Mouse (Mus musculus) right cerebral cortex, postnatal 25 days (tissue): ENCODE data around the gene 4933434E20Rik.

Experiments
- DNase-seq: peaks from one replicate; pipeline ENCODE4 v3.0.0; 2022

The 4933434E20Rik gene

GRCm38 (mm10) chr3:90081365-90082240 is 30.2 kb downstream of the 4933434E20Rik start:
- no peak for DNase-seq

GRCm38 (mm10) chr3:90083034-90083433 is 31.6 kb downstream of the 4933434E20Rik start:
- DNase-seq = peak; percentile 20

- DNase-seq = peak; percentile 61
Measured at GRCm38 (mm10) chr3:90083698-90084324, 32.4 kb downstream of the 4933434E20Rik start.

DNA sequence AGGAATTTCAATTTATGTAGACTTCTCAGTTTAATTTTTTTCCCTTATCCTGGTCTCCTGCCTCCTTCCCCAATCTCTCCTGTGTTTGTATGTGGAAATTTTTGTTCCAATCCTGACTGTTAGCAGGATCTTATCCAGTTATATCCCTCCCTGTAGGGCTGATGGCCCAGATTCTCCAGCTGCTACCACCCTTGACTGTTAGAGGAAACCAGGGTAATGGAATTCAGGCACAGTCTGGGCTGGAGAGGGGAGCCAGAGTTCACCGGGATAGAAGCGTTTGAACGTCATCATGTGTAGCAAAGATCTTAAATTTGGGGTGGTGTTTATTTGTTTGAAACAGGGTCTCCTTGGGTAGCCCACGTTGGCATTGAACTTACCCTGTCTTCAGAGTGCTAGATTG is 33.4 kb downstream of the 4933434E20Rik start:
- no peak for DNase-seq

- no peak for DNase-seq
Measured at GRCm38 (mm10) chr3:90085281-90085680, 33.8 kb downstream of the 4933434E20Rik start.

DNA sequence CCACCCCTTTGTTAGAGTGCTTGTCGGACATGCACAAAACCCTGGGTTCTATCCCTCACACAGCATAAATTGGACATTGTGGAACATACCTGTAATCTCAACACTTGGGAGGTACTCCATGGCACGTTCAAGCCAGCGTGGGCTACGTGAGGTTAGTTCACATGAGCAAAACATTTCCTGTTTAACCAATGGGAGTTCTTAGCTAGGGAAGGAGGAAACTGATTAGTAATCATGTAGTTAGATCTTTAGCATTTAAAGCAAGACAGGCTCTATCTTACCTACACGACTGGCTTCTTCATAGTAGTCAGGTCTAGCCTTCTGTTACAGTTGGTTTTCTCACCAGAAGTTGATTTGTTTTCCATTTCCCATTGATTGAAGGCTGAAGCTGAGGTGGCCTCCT is 34.6 kb downstream of the 4933434E20Rik start:
- DNase-seq = no peak

DNA sequence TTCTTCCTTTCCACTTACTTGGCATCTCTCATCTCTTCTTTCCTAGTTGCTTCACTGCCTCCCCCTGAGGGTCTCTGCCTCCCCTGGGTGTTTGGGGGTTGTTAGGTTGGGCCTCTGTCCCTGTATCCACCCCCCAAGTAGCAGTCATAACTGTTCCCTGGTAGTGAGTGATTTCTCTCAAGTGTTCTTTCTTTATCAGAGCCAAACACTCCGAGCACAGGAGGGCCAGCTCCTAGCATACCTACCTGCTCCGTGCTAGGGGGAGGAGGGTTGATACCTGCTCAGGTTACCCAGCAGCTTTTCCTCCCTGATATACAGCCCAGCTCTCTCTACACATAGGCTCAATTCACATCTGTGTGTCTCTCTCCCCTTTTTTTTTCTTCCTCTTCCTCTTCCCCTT is 37.2 kb downstream of the 4933434E20Rik start:
- no peak for DNase-seq

- no peak for DNase-seq
Measured at GRCm38 (mm10) chr3:90090892-90091291, 39.5 kb downstream of the 4933434E20Rik start.

DNA sequence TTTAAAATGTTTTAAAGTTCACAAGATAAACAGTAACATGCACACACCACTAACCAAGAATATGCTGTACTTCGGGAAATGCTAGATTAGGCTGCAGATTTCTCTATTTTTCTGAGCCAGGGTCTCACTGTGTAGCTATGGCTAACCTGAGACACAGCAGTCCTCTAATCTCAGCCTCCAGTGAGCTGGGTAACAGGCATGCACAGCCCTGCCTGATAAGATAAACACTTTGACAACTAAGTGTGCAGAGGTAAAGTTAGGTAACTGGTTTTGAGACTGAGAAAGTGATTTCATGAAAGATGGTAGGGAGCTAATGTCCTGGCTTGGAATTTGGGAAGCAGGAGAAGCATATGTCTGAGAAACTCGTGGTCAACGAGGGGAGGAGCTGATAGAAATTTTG is 43.0 kb downstream of the 4933434E20Rik start:
- DNase-seq = no peak

- DNase-seq = peak; percentile 25
Measured at GRCm38 (mm10) chr3:90097928-90098327, 46.5 kb downstream of the 4933434E20Rik start.

GRCm38 (mm10) chr3:90101010-90101409 is 49.6 kb downstream of the 4933434E20Rik start:
- DNase-seq = no peak

DNA sequence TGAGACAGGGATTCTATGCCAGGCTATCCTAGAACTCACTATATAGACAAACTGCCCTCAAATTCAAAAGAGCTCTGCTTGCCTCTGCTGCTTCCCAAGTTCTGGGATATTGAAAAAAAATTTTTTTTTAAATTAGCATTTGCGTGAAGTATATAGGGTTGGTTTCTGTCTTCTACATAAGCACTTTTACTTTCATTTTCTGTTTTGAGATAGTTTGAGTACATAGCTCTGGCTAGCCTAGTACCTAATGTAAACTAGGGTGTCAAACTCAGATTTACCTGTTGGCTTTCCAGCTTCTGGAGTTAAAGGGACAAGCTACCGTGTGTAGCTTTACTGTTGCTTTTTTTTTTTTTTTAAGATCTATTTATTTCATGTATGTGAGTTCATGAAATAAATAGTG is 50.2 kb downstream of the 4933434E20Rik start:
- no peak for DNase-seq

DNA sequence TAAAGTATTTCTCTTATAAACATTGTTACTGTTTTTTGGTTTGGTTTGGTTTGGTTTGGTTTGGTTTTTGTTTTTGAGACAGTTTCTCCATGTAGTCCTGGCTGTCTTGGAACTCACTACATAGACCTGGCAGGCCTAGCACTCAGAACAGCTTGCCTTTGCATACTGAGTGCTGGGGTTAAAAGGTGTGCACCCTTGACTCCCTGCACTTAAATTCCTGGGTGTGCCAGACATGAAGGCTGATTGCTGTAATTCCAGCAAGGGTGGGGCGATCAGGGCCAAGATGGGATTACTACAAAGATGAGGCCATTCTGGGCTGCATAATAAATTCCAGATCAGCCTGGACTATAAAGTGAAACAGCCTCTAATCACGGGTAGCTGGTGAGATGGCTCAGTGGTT is 50.8 kb downstream of the 4933434E20Rik start:
- no peak for DNase-seq

DNA sequence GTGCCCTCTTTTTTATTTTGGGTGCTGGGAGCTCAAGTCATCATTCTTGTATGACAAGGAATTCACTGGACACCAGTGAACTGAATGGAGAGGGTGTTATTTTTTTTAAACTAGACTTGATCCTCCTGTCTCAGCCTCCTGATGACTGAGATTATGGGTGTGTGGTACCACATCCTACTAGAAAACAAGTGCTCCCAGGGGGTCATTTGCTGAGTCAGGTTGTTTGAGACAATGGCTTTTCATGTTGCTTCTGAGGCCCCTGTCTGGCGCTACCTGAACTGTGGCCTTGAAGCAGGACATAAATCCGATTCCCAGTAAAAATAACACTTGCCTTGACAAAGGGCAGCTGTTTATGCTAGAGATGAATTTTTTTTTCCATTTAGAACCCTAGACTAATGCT is 51.7 kb downstream of the 4933434E20Rik start:
- DNase-seq = no peak

- no peak for DNase-seq
Measured at GRCm38 (mm10) chr3:90103938-90104337, 52.5 kb downstream of the 4933434E20Rik start, which contains the start of gene Nup210l. Gene Nup210l, plus strand, starts transcription at chr3:90104132.

- DNase-seq = no peak
Measured at GRCm38 (mm10) chr3:90111706-90112105, 60.3 kb downstream of the 4933434E20Rik start.

DNA sequence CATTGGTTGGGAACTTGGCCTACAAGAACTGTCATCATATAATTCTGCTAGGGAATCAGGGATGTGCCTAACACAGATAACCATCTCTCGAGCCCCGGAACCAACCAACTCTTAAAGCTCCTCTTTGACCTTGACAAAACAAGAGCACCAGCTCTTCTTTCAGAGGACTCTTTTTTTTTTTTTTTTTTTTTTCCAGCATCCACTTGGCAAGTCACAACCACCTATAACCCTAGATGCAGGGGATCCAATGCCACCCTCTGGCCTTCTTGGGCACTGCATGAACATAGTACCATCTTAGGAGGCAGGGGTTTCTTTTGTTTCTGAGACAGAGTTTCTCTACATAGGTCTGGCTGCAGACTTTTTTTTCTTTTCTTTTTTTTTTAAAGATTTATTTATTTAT is 62.9 kb downstream of the 4933434E20Rik start:
- DNase-seq = no peak

DNA sequence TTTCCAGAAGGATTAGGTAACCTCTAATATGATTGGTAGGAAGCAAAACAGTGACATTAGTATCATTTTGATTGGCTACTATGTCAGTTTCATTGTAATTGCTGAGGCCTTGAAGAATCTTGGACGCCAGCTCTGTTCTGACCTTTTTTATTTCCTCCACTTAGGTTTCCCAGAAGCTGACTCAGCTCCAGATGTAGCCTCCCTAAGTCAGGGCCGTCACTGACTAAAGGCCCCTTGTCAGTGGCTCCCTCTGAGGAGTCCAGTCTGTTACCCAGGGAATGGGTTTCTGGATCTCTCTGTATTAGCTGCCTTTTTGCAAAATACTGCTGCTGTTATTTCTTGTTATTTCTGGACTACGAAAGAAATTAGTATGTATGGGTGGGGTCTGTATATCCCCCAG is 64.1 kb downstream of the 4933434E20Rik start:
- DNase-seq = no peak
